Mouse (Mus musculus) urinary bladder, adult 18-20 months (tissue): ENCODE results near the gene Cad.

ENCODE experiments used
- DNase-seq, 2 experiments: peaks; one replicate each; pipeline ENCODE4 v3.0.0; 2022; ENCODE audit warnings: low spot score in 2 of 2, mixed read lengths in 2 of 2

The Cad gene

GRCm38 (mm10) chr5:31110781-31111180, 56.2 kb downstream of the Cad start:
- no peak for DNase-seq

GRCm38 (mm10) chr5:31116354-31116753, 61.8 kb downstream of the Cad start, which contains the start of gene Trim54:
Trim54 (plus strand) TSS chr5:31116712.
- no peak for DNase-seq

- DNase-seq: no peak
Measured at GRCm38 (mm10) chr5:31116912-31117311, 62.3 kb downstream of the Cad start.

- DNase-seq: no peak
Measured at GRCm38 (mm10) chr5:31121111-31121510, 66.5 kb downstream of the Cad start.

- no peak for DNase-seq
Measured at GRCm38 (mm10) chr5:31123481-31123880, 68.9 kb downstream of the Cad start.

GRCm38 (mm10) chr5:31126050-31126449, 71.5 kb downstream of the Cad start:
- DNase-seq: no peak
